Mouse (Mus musculus) myocyte (in vitro differentiated cells): Measurements from ENCODE around the gene 1810037I17Rik. TPM values are rescaled to one million over a fixed set of nuclear protein-coding genes. Genes with fewer than 3 reads are reported as not detected.

Experiments
- H3K27me3 ChIP-seq: one replicate; pipeline ENCODE4 v1.6.1; 2011; ENCODE audit not compliant: control insufficient read depth, insufficient read depth, insufficient read length
- H3K36me3 ChIP-seq: one replicate; pipeline ENCODE4 v1.6.1; 2011; ENCODE audit not compliant: control insufficient read depth, insufficient read depth
- H3K4me2 ChIP-seq: one replicate; pipeline ENCODE4 v1.6.1; 2011; ENCODE audit warnings: low read depth, control low read depth
- H3K4me3 ChIP-seq: one replicate; pipeline ENCODE4 v1.5.1; 2011; ENCODE audit warnings: mild to moderate bottlenecking, control low read depth, moderate library complexity
- H3K79me2 ChIP-seq: one replicate; pipeline ENCODE4 v1.6.1; 2011; ENCODE audit not compliant: control insufficient read depth, insufficient read depth
- H3ac ChIP-seq: one replicate; pipeline ENCODE4 v1.6.1; 2011; ENCODE audit not compliant: control insufficient read depth, insufficient read length
- CEBPB ChIP-seq: IDR thresholded peaks from 2 replicates; pipeline ENCODE4 v1.6.1; 2011; ENCODE audit warnings: mild to moderate bottlenecking, moderate library complexity; ENCODE audit not compliant: poor library complexity, insufficient read depth, severe bottlenecking
- E2F4 ChIP-seq: IDR thresholded peaks from one replicate; pipeline ENCODE4 v1.6.1; 2011; ENCODE audit warnings: mild to moderate bottlenecking, control low read depth, moderate library complexity; ENCODE audit not compliant: insufficient read depth
- MAX ChIP-seq: IDR thresholded peaks from one replicate; pipeline ENCODE4 v1.6.1; 2011; ENCODE audit warnings: low read depth, mild to moderate bottlenecking, control low read depth
- MYOD1 ChIP-seq, 3 experiments: IDR thresholded peaks; one replicate each; pipeline ENCODE4 v1.6.1; 2011; ENCODE audit warnings: control low read depth in 2 of 3, low read depth in 2 of 3, mild to moderate bottlenecking in 2 of 3, moderate library complexity in 1 of 3; ENCODE audit not compliant: insufficient read length in 2 of 3, control insufficient read depth in 1 of 3
- MYOG ChIP-seq, 3 experiments: IDR thresholded peaks; one replicate each; pipeline ENCODE4 v1.6.1; 2011; ENCODE audit warnings: control low read depth in 2 of 3, low read depth in 2 of 3, mild to moderate bottlenecking in 2 of 3; ENCODE audit not compliant: insufficient read length in 2 of 3, control insufficient read depth in 1 of 3, insufficient read depth in 1 of 3
- POLR2A ChIP-seq: IDR thresholded peaks from one replicate; pipeline ENCODE4 v1.6.1; 2011; ENCODE audit warnings: low read depth, mild to moderate bottlenecking, control low read depth, moderate library complexity; ENCODE audit not compliant: insufficient read length
- POLR2AphosphoS2 ChIP-seq: IDR thresholded peaks from one replicate; pipeline ENCODE4 v1.6.1; 2011; ENCODE audit warnings: low read depth, control low read depth; ENCODE audit not compliant: insufficient read length
- REST ChIP-seq: IDR thresholded peaks from one replicate; pipeline ENCODE4 v1.6.1; 2011; ENCODE audit warnings: mild to moderate bottlenecking, control low read depth, moderate library complexity; ENCODE audit not compliant: insufficient read depth, insufficient read length
- SRF ChIP-seq: IDR thresholded peaks from one replicate; pipeline ENCODE4 v1.6.1; 2011; ENCODE audit warnings: low read depth; ENCODE audit not compliant: control insufficient read depth, insufficient read length
- TCF12 ChIP-seq: IDR thresholded peaks from one replicate; pipeline ENCODE4 v1.6.1; 2011; ENCODE audit warnings: mild to moderate bottlenecking, control low read depth; ENCODE audit not compliant: poor library complexity, insufficient read depth, severe bottlenecking
- TCF3 ChIP-seq: IDR thresholded peaks from one replicate; pipeline ENCODE4 v1.6.1; 2011; ENCODE audit warnings: low read depth, control low read depth; ENCODE audit not compliant: insufficient read length
- USF1 ChIP-seq: IDR thresholded peaks from one replicate; pipeline ENCODE4 v1.6.1; 2011; ENCODE audit warnings: low read depth, mild to moderate bottlenecking, control low read depth, moderate library complexity
- polyA plus RNA-seq: library from polyadenylated mRNA; unstranded; fragments of >200 nt; fragmentation: generic; extraction: Trizol; gene quantifications from one replicate; pipeline ENCODE4 v1.2.1, GENCODE M21; 2012; ENCODE audit warnings: missing spikeins

Gene 1810037I17Rik
- polyA plus RNA-seq, 1 experiment, result 49.1 TPM

DNA sequence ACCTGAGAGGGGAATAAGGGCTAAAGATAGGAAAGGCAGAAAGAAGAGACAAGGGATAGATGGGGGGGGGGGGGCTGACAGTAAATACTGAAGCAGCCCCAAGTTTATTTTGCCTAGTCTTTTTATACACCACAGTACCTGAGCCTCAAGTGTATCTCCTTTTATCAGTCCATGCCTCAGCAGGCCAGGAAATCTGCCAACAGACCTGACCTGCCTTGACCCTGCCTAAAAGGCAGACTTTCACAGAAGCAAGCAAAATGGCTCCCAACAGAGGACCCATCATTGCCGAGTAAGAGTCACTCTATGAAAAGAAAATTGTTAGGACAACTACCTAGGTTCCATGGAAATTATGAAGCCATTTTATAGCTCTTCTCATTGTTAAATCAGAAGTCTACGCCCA lies 16.2 kb upstream of the 1810037I17Rik start:
- no peak for TF ChIP-seq E2F4
- no peak for TF ChIP-seq MYOG (IDR thresholded peaks at IDR 0.05; ENCODE audit: control insufficient read depth in 1 of 3, insufficient read depth in 1 of 3, insufficient read length in 2 of 3, low read depth in 2 of 3)
- TF ChIP-seq USF1, result no peak
- TF ChIP-seq CEBPB, result no peak
- TF ChIP-seq POLR2A, result no peak
- no peak for TF ChIP-seq POLR2AphosphoS2
- no peak for TF ChIP-seq SRF
- TF ChIP-seq TCF12, result no peak
- TF ChIP-seq MAX, result no peak
- H3K4me2 ChIP-seq, result no peak overlapping the region
- H3K36me3 ChIP-seq, result no peaks in the 10 kb centered on the region
- H3K27me3 ChIP-seq, result no peaks in the 10 kb centered on the region
- H3ac ChIP-seq, result no peak overlapping the region
- H3K79me2 ChIP-seq, result no peaks in the 10 kb centered on the region
- H3K4me3 ChIP-seq, result no peak overlapping the region

DNA sequence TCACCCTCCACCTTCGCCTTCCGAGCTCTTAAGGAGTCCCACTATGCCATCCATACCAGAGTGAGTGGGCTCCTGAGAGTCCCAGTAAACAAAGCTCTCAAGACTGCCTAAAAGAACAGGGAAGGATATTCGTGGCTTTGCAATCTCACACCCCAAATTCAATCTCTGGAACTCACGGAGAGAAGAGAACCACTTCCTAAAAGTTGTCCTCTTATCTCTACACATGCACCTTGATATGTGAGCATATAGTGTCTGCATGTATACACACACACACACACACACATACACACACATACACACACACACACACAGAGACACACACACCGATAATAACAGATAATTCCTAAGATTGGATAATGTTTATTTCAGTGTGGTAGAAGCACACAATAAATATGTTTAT lies 8.5 kb upstream of the 1810037I17Rik start:
- no peaks in the 10 kb centered on the region for H3K27me3 ChIP-seq
- H3K4me3 ChIP-seq, result no peak overlapping the region
- TF ChIP-seq CEBPB (no peak), USF1 (no peak), SRF (no peak), TCF12 (no peak)
- H3K4me2 ChIP-seq, result no peak overlapping the region
- H3K79me2 ChIP-seq, result no peaks in the 10 kb centered on the region
- no peak overlapping the region for H3ac ChIP-seq
- no peaks in the 10 kb centered on the region for H3K36me3 ChIP-seq

DNA sequence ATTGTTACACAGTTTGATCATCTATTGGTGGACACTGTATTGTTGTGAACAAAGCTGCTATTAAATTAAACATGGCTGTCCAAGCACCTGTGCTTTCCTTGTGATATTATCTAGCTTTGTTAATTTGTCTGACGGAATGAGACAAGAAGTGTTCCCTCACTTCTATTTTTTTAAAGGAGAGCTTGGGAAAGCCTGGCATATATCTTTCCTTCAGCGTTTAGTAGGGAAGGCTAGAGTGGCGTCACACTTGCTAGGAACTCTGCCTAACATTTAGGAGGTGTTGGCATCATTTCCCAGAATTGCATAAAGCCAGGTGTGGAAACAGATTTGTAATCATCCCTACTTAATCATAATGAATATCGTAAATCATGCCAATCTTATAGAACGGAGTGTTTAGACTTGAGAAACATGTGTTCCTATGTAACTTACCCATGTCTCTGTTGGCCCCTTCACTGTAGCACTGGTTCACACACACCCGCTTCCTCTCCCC lies 7.8 kb upstream of the 1810037I17Rik start:
- no peaks in the 10 kb centered on the region for H3K79me2 ChIP-seq
- H3K4me2 ChIP-seq, result no peak overlapping the region
- TF ChIP-seq CEBPB (no peak), SRF (no peak)
- H3K36me3 ChIP-seq, result no peaks in the 10 kb centered on the region
- no peak overlapping the region for H3ac ChIP-seq
- no peaks in the 10 kb centered on the region for H3K27me3 ChIP-seq
- H3K4me3 ChIP-seq, result no peak overlapping the region

DNA sequence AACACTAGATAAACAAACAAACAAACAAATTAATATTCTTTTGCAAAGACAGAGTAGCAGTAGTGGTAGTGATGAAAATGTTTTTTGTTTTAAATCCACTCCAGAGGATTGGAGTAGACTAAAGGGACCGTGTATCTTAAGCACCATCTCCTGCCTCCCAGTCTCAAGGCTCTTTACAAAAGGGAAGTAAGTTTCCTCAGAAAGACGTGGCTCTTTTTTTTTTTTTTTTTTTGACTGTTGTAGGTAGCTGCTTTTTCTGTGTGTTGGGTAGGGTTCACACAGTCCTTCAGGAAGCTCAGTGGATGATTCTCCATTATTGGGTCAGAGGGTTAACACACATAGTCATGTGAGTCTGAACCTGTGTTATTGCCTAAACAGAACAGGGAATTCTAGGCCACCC lies 5.3 kb upstream of the 1810037I17Rik start:
- H3K4me3 ChIP-seq, result no peak overlapping the region
- no peak overlapping the region for H3ac ChIP-seq
- TF ChIP-seq REST, result no peak
- TF ChIP-seq MYOG (IDR thresholded peaks at IDR 0.05; ENCODE audit: control insufficient read depth in 1 of 3, insufficient read depth in 1 of 3, insufficient read length in 2 of 3, low read depth in 2 of 3), result no peak
- TF ChIP-seq E2F4, result no peak
- TF ChIP-seq CEBPB, result no peak
- TF ChIP-seq TCF3, result no peak
- no peak for TF ChIP-seq USF1
- no peak for TF ChIP-seq SRF
- TF ChIP-seq POLR2AphosphoS2, result no peak
- no peak for TF ChIP-seq MYOD1 (IDR thresholded peaks at IDR 0.05; ENCODE audit: control insufficient read depth in 1 of 3, insufficient read length in 2 of 3, low read depth in 2 of 3)
- TF ChIP-seq MAX, result no peak
- no peak for TF ChIP-seq TCF12
- no peak for TF ChIP-seq POLR2A
- no peaks in the 10 kb centered on the region for H3K27me3 ChIP-seq
- no peak overlapping the region for H3K4me2 ChIP-seq
- no peaks in the 10 kb centered on the region for H3K79me2 ChIP-seq
- no peaks in the 10 kb centered on the region for H3K36me3 ChIP-seq

DNA sequence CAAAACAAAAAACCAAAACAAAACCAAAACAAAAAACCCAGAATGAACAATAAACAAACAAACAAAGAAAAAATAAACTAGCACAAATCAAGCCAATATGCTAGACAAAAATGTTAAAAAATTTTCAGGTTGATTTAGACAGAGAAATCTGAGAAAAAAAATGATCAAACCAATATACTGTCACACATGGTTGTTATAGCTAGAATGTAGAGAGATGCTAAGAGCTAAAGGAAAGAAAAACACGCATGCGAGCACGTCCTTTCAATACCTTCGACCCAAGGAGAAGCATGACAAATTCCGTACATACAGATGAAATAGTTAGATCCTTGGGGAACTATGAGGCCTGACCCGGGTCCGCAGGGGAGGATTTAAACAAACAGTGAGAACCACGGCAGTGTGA lies 4.7 kb upstream of the 1810037I17Rik start, which contains the start of gene Gm10959:
Gene Gm10959 (minus strand): TSS at position 101 of the 400 bp plus-strand sequence.
- TF ChIP-seq TCF12, result no peak
- TF ChIP-seq REST, result no peak
- TF ChIP-seq E2F4, result no peak
- TF ChIP-seq SRF, result no peak
- TF ChIP-seq POLR2A, result no peak
- no peak for TF ChIP-seq MAX
- TF ChIP-seq TCF3, result no peak
- no peak for TF ChIP-seq CEBPB
- TF ChIP-seq MYOD1 (IDR thresholded peaks at IDR 0.05; ENCODE audit: control insufficient read depth in 1 of 3, insufficient read length in 2 of 3, low read depth in 2 of 3), result no peak
- TF ChIP-seq USF1, result no peak
- TF ChIP-seq MYOG (IDR thresholded peaks at IDR 0.05; ENCODE audit: control insufficient read depth in 1 of 3, insufficient read depth in 1 of 3, insufficient read length in 2 of 3, low read depth in 2 of 3), result no peak
- no peak for TF ChIP-seq POLR2AphosphoS2
- Histone ChIP-seq H3ac (no peak within 1 kb of the TSS), H3K79me2 (no peaks in the 10 kb centered on the region), H3K36me3 (no peaks in the 10 kb centered on the region), H3K4me3 (no peak within 1 kb of the TSS), H3K27me3 (no peaks in the 10 kb centered on the region), H3K4me2 (no peak within 1 kb of the TSS)
